Mouse (Mus musculus) hematopoietic multipotent progenitor cell, adult 10-12 weeks (in vitro differentiated cells): ENCODE results near the gene Pdhx. TPM values are rescaled to one million over a fixed set of nuclear protein-coding genes. Genes with fewer than 3 reads are reported as not detected.

ENCODE experiments used
- polyA plus RNA-seq: library from polyadenylated mRNA; stranded (reverse); fragments of >175 nt; gene quantifications from 2 replicates; pipeline ENCODE4 v1.2.3, GENCODE M21; 2012; ENCODE audit warnings: low replicate concordance

The Pdhx gene
- 1.1 and 4.1 TPM in 2 replicates for polyA plus RNA-seq

GRCm38 (mm10) chr2:103073219-103073982, at the start of gene Pdhx, which contains the start of gene Apip:
TSS of gene Pdhx (minus strand) at chr2:103073513.
TSS of gene Apip (plus strand) at chr2:103073675.

Other genes starting within 250 kb of the Pdhx start
- 12.4 and 16.4 TPM in 2 replicates for gene Cd44, start 171.8 kb downstream of the Pdhx start, polyA plus RNA-seq
- gene Apip, start 162 bp upstream of the Pdhx start, polyA plus RNA-seq, result 0.40 and 9.0 TPM in 2 replicates
- 0.16 and 0.19 TPM in 2 replicates for gene Ehf, start 229.8 kb upstream of the Pdhx start, polyA plus RNA-seq